Mouse (Mus musculus): Measurements from ENCODE around the gene Dpf1.

- TF ChIP-seq CTCF (IDR thresholded peaks at IDR 0.05; ENCODE audit: low read depth), result no peak
- no peak for TF ChIP-seq EP300 (optimal IDR thresholded peaks at IDR 0.05)
Measured at GRCm38 (mm10) chr7:29337766-29338165, 34.0 kb downstream of the Dpf1 start.
